Mouse (Mus musculus): ENCODE measurements at regions not wholly inside any gene's neighbourhood (a gene's known extent, or its start where the extent isn't known, plus 50 kb on each side); places are given as distances from the start of the nearest gene placed in this dataset.

DNA sequence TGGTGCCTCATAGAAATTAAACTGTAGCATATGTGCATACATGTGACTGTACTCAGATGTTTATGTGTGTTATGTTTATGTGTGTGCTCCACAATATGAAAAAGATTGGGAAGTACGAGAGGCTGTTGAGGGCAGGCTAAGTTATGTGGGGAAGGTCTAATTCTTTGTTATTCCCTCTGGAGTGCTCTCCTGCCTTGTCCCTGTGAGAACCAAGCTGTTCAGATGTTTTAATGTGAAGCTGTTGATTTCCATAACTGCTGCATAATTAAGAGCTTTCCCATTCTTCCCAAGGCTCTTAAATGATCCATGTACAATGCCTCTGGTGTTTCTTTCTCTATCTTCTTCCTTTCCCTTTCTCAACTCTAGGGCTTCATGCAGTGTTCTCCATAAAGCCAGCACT is 202.7 kb upstream of the Xrcc4 start:
- Histone ChIP-seq H3K9me3 (ENCODE audit: control insufficient read depth, low read length) (no peaks in the 10 kb centered on the region), H3K27ac (ENCODE audit: low read length) (no peak overlapping the region), H3K4me3 (ENCODE audit: low read length) (no peak overlapping the region), H3K27me3 (replicated peaks; ENCODE audit: control insufficient read depth, insufficient read depth, low read length) (no peaks in the 10 kb centered on the region), H3K4me2 (ENCODE audit: low read depth, low read length) (no peak overlapping the region), H3K4me1 (ENCODE audit: control insufficient read depth, insufficient read depth, low read length) (no peaks in the 10 kb centered on the region), H3K9ac (ENCODE audit: low read depth, low read length) (no peak overlapping the region), H3K36me3 (ENCODE audit: control insufficient read depth, insufficient read depth, low read length) (no peaks in the 10 kb centered on the region)
- no peak for ATAC-seq
- 77% methylated on average over 1 of the region's 1 CpGs for WGBS

DNA sequence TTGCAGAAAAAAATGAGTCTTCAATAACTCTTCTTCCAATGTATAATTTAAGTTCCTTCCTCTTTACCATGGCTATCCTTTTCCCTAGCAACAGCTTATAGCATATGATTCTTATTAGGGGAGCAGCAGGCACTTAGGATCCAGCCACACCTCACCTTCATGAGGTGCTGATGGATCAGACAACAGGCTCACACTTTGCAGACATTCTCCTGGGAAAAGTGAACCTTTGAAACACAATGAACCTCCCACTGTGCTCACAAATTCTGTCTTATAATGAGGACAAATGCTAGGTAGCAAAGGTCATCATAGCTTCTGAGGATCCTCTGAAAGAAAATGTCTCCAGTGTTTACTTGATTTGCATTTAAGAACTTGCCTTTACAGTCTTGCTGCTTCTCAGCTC is 191.6 kb upstream of the Xrcc4 start:
- H3K27ac ChIP-seq (ENCODE audit: low read length): no peak overlapping the region
- H3K9me3 ChIP-seq (ENCODE audit: control insufficient read depth, low read length): no peaks in the 10 kb centered on the region
- no peak overlapping the region for H3K4me2 ChIP-seq (ENCODE audit: low read depth, low read length)
- no peaks in the 10 kb centered on the region for H3K27me3 ChIP-seq (replicated peaks; ENCODE audit: control insufficient read depth, insufficient read depth, low read length)
- ATAC-seq: no peak
- no peak overlapping the region for H3K4me3 ChIP-seq (ENCODE audit: low read length)
- H3K4me1 ChIP-seq (ENCODE audit: control insufficient read depth, insufficient read depth, low read length): no peaks in the 10 kb centered on the region
- H3K9ac ChIP-seq (ENCODE audit: low read depth, low read length): no peak overlapping the region
- H3K36me3 ChIP-seq (ENCODE audit: control insufficient read depth, insufficient read depth, low read length): no peaks in the 10 kb centered on the region

DNA sequence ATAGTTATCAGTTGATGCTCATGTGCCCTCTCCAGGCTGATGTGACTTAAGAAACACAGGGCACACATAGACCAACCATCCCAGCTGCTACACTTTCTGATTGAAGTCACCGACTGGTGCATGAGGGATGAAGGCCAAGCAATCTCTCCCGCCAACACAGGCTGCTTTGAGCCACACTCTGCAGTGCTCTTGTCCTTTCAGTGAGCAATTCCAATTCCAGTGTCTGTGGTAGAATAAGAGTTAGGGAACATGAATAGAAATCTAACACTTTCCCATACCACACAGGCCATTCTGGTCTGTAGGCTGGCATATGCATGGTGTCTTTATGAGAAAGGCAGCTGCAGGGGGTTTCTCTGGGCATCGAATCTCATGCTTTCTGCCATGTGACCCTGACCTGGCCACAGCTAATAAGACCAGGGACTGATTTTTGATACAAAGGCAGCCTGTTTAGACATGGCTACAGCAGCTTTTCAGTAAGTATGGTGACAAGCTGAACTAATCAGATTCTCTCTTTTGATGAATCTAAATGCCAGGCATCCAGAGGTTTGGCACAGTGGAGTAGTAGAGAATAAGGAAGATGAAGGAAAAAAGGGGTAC is 190.5 kb upstream of the Xrcc4 start:
- Histone ChIP-seq H3K36me3 (ENCODE audit: control insufficient read depth, insufficient read depth, low read length) (no peaks in the 10 kb centered on the region), H3K4me2 (ENCODE audit: low read depth, low read length) (no peak overlapping the region), H3K4me1 (ENCODE audit: control insufficient read depth, insufficient read depth, low read length) (no peaks in the 10 kb centered on the region), H3K27ac (ENCODE audit: low read length) (no peak overlapping the region), H3K4me3 (ENCODE audit: low read length) (no peak overlapping the region), H3K27me3 (replicated peaks; ENCODE audit: control insufficient read depth, insufficient read depth, low read length) (no peaks in the 10 kb centered on the region), H3K9me3 (ENCODE audit: control insufficient read depth, low read length) (no peaks in the 10 kb centered on the region), H3K9ac (ENCODE audit: low read depth, low read length) (no peak overlapping the region)
- WGBS: 76% methylated on average over 3 of the region's 3 CpGs
- no peak for ATAC-seq

DNA sequence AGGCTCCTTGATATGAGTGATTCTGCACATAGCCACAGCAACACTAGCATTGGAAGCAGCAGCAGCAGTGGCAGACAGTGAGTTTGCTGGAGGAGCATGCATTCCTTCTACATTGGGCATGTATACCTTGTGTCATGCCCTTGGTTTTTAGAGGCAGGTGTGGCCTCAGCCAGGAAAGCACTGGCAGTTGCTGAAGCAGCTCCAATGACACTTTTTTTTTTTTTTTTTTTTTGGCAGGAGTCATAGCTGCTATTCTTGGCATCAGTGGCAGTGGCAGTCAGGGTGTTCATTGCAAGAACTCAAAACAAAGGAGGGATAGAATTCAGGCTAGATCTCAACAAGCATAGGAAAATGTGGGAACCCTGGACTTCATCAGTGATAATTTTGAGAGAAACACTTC is 189.9 kb upstream of the Xrcc4 start:
- H3K36me3 ChIP-seq (ENCODE audit: control insufficient read depth, insufficient read depth, low read length): no peaks in the 10 kb centered on the region
- no peak overlapping the region for H3K27ac ChIP-seq (ENCODE audit: low read length)
- no peaks in the 10 kb centered on the region for H3K4me1 ChIP-seq (ENCODE audit: control insufficient read depth, insufficient read depth, low read length)
- no peak overlapping the region for H3K4me2 ChIP-seq (ENCODE audit: low read depth, low read length)
- no peak overlapping the region for H3K9ac ChIP-seq (ENCODE audit: low read depth, low read length)
- H3K27me3 ChIP-seq (replicated peaks; ENCODE audit: control insufficient read depth, insufficient read depth, low read length): no peaks in the 10 kb centered on the region
- ATAC-seq: no peak
- H3K9me3 ChIP-seq (ENCODE audit: control insufficient read depth, low read length): no peaks in the 10 kb centered on the region
- no peak overlapping the region for H3K4me3 ChIP-seq (ENCODE audit: low read length)

DNA sequence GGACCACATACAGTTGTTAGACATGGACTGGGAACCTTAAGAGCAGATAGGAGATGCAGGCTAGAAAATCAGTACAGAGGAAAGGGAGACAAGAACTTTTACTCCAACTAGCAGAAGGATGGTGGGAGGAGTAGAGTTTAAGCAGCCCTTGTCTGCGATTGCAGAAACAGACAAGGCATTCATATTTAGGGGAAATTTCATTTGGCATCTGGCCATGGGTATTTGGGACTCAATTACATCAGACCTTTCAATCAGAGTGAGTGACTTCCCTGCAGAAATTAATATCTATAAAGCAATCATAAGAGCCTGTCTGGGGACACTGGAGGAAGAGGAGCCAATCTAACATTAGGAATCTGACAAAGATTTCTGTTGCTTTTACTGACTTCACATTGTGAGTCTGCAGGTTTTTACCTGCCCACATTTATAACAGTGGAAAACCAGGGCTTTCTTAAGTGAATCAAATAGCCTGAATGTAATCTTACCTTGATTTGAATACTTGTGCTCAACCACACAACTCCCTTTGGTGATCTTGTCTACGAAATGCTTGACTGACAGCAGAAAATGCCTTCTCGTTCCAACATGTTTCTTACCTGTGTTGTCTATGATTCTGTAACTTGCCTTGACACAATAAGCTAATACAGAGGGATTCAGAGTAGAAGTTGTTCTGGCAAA is 169.8 kb upstream of the Xrcc4 start:
- H3K9ac ChIP-seq (ENCODE audit: low read depth, low read length): no peak overlapping the region
- ATAC-seq: no peak
- H3K4me1 ChIP-seq (ENCODE audit: control insufficient read depth, insufficient read depth, low read length): no peaks in the 10 kb centered on the region
- no peak overlapping the region for H3K4me2 ChIP-seq (ENCODE audit: low read depth, low read length)
- no peaks in the 10 kb centered on the region for H3K27me3 ChIP-seq (replicated peaks; ENCODE audit: control insufficient read depth, insufficient read depth, low read length)
- no peak overlapping the region for H3K27ac ChIP-seq (ENCODE audit: low read length)
- H3K36me3 ChIP-seq (ENCODE audit: control insufficient read depth, insufficient read depth, low read length): no peaks in the 10 kb centered on the region
- no peaks in the 10 kb centered on the region for H3K9me3 ChIP-seq (ENCODE audit: control insufficient read depth, low read length)
- 86% methylated on average over 3 of the region's 3 CpGs for WGBS
- no peak overlapping the region for H3K4me3 ChIP-seq (ENCODE audit: low read length)

DNA sequence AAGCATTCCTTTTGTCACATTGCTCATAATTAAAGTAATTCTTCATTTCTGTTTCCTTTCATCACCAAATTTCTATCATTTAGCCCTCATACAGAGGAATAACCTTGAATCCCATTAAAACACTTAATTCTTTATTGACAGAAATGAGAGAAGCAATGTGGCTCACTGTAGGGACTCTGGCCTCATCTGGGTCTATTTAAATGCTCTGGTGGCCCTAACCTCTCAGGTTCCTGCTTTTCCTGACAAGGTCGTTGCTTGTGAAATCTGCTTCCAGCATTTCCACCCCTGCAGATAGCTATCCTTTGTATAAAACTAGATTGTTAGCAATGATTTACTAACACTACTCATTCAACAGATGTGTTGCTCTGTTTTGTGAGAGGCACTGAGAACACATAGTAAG is 163.6 kb upstream of the Xrcc4 start:
- Histone ChIP-seq H3K9me3 (ENCODE audit: control insufficient read depth, low read length) (no peaks in the 10 kb centered on the region), H3K4me3 (ENCODE audit: low read length) (no peak overlapping the region), H3K27ac (ENCODE audit: low read length) (no peak overlapping the region), H3K9ac (ENCODE audit: low read depth, low read length) (no peak overlapping the region), H3K27me3 (replicated peaks; ENCODE audit: control insufficient read depth, insufficient read depth, low read length) (no peaks in the 10 kb centered on the region), H3K4me1 (ENCODE audit: control insufficient read depth, insufficient read depth, low read length) (no peaks in the 10 kb centered on the region), H3K4me2 (ENCODE audit: low read depth, low read length) (no peak overlapping the region), H3K36me3 (ENCODE audit: control insufficient read depth, insufficient read depth, low read length) (no peaks in the 10 kb centered on the region)
- WGBS: 14% methylated on average over 1 of the region's 1 CpGs
- no peak for ATAC-seq

DNA sequence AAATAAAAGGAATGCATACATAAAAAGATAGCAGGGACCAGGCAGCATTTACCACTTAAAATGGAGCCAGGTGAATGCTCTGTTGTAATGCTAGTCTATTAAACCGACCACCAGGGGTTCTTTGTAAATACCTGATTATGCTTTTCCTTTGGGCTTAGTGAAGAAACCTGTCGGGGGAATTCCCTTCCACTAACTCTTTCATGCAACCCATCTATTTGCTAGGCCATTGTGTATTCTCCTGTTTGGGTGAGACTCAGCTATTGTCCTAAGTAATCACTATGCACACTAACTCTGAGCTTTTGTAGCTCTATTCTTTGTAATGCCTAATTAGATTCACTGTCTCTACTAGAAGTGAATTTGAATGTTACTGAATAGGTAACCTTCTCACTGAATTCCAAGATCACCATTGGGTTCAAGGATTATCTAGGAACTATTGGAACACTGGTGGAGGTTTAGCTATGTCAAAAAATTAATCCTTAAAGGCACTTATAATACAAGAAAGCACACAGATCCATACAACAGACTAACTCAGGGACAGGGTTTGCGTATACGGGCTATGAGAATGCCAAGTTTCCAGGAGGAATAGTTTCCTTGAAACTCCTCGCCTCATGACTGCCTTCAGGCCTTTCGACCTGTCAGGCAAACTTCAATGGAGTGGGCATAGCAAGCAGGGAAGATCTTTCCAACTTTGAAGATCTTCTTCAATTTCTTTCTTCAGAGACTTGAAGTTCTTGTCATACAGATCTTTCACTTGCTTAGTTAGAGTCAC is 156.8 kb upstream of the Xrcc4 start:
- 89% methylated on average over 6 of the region's 6 CpGs for WGBS
- H3K4me1 ChIP-seq (ENCODE audit: control insufficient read depth, insufficient read depth, low read length): no peaks in the 10 kb centered on the region
- no peaks in the 10 kb centered on the region for H3K36me3 ChIP-seq (ENCODE audit: control insufficient read depth, insufficient read depth, low read length)
- H3K27me3 ChIP-seq (replicated peaks; ENCODE audit: control insufficient read depth, insufficient read depth, low read length): no peaks in the 10 kb centered on the region
- H3K27ac ChIP-seq (ENCODE audit: low read length): no peak overlapping the region
- no peak overlapping the region for H3K4me2 ChIP-seq (ENCODE audit: low read depth, low read length)
- no peak overlapping the region for H3K4me3 ChIP-seq (ENCODE audit: low read length)
- H3K9ac ChIP-seq (ENCODE audit: low read depth, low read length): no peak overlapping the region
- no peaks in the 10 kb centered on the region for H3K9me3 ChIP-seq (ENCODE audit: control insufficient read depth, low read length)
- no peak for ATAC-seq

DNA sequence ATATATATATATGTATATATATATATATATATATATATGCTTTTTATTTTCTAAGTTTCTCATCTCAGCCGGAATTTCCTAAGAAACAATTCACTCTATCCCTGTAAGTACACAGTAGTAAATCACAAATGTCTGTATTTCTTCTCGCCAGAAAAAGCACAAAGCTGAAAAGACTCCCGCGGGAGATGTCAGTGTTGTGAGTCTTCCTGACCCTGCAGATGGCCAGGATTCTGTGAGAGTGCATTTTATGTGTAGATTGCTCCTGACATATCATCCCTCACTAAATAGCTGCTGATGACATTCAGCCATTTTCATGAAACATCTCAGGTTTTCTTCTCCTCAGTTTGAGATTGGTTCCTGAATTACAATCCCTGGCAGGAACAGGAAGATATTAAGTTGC is 148.9 kb upstream of the Xrcc4 start:
- Histone ChIP-seq H3K27me3 (replicated peaks; ENCODE audit: control insufficient read depth, insufficient read depth, low read length) (no peaks in the 10 kb centered on the region), H3K27ac (ENCODE audit: low read length) (no peak overlapping the region), H3K4me3 (ENCODE audit: low read length) (no peak overlapping the region), H3K9me3 (ENCODE audit: control insufficient read depth, low read length) (no peaks in the 10 kb centered on the region), H3K4me1 (ENCODE audit: control insufficient read depth, insufficient read depth, low read length) (no peaks in the 10 kb centered on the region), H3K4me2 (ENCODE audit: low read depth, low read length) (no peak overlapping the region), H3K9ac (ENCODE audit: low read depth, low read length) (no peak overlapping the region), H3K36me3 (ENCODE audit: control insufficient read depth, insufficient read depth, low read length) (no peaks in the 10 kb centered on the region)
- WGBS: 27% methylated on average over 4 of the region's 4 CpGs
- ATAC-seq: no peak

DNA sequence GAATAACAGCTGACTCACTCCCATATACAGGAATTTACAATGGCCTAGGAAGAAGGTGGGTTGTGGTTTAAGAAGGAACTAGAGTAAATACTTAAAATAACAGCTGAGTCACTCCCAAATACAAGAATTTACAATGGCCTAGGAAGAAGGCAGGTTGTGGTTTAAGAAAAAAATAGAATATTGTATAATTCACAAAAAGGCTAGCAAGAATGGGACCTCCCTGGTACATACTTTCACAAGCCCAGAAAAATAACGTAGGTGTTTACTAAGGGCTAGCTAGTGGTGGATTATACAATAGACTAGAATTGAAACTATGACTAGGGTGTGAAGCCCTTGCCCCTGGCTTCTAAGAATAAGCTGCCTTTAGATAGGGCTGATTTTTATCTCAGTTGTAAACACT is 144.6 kb upstream of the Xrcc4 start:
- Histone ChIP-seq H3K27ac (ENCODE audit: low read length) (no peak overlapping the region), H3K36me3 (ENCODE audit: control insufficient read depth, insufficient read depth, low read length) (no peaks in the 10 kb centered on the region), H3K4me3 (ENCODE audit: low read length) (no peak overlapping the region), H3K27me3 (replicated peaks; ENCODE audit: control insufficient read depth, insufficient read depth, low read length) (no peaks in the 10 kb centered on the region), H3K4me1 (ENCODE audit: control insufficient read depth, insufficient read depth, low read length) (no peaks in the 10 kb centered on the region), H3K9ac (ENCODE audit: low read depth, low read length) (no peak overlapping the region), H3K9me3 (ENCODE audit: control insufficient read depth, low read length) (no peaks in the 10 kb centered on the region), H3K4me2 (ENCODE audit: low read depth, low read length) (no peak overlapping the region)
- WGBS: 78% methylated on average over 1 of the region's 1 CpGs
- no peak for ATAC-seq
